Mouse (Mus musculus) mesoderm, embryonic 11.5 days (tissue): ENCODE measurements around the gene Ralgps1.
"Not testable (repeated sequence)": the region's sequence is repeated elsewhere in the genome, so short reads cannot be mapped to it uniquely, and the experiment has no call there.

Source experiments
- DNase-seq: peaks from one replicate; pipeline ENCODE4 v3.0.0-alpha.2; 2012; ENCODE audit warnings: low read depth, low spot score

Gene Ralgps1

DNA sequence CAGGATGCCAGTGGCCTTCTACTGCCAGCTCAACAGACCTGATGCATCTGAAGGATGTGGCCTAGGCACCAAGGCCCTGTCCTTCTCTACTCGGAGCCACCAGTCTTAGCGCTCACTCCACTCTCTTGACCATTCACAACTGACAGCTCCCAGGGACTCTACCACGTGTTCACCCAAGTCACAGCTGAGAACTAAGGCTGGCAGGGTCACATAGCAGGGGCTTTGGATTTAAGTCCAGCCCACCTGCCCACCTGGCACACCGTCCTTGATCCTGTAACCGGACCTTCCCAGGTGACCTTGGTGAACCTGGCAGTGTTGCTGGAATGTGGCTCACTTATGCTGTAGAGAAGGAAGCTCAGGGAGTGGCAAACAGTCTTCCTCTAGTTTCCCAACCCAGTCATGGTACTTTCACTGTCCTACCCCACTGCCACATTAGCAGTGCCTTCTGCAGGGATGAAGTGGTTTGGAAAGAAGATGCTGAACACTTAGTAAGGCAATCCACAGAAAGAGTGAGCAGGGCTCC is 156.0 kb downstream of the Ralgps1 start:
- no peak for DNase-seq

DNA sequence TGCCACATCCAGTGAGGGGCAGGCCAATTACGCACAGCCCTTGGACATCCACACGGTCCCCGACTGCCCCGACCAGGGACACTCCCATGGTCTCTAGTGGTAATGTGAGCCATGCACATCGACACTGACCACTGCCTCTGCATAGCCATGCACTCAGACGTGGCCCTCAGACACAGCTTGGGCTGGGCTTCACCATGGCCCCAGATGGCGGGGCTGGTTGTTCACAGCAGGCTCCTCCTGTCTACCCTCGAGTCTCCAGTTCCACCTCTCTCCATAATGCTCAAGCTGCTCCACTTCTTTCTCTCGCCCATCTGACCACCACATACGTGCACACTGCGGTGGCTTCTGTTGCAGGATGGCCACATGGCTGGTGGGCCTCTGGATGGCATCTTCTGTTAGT is 160.0 kb downstream of the Ralgps1 start:
- not testable (repeated sequence) for DNase-seq

DNA sequence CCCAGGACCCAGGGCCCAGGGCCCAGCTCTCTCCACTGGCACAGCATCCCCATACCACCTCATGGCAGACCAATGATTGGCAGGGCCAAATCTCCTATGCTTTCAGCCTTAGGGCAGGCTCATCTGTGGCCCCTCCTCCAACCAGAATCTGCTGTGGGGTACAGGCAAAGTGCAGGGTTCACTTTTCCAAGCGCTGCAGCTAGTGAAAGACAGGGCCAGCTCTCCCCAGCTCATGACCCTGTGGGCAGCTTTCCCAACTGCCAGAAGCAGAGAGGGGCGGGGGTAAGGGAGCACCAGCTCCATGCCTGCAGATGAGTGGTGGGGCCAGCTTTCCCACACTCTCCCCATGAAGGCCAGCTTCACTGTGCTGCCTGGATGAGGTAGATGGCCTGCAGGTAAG is 160.4 kb downstream of the Ralgps1 start:
- DNase-seq = no peak

DNA sequence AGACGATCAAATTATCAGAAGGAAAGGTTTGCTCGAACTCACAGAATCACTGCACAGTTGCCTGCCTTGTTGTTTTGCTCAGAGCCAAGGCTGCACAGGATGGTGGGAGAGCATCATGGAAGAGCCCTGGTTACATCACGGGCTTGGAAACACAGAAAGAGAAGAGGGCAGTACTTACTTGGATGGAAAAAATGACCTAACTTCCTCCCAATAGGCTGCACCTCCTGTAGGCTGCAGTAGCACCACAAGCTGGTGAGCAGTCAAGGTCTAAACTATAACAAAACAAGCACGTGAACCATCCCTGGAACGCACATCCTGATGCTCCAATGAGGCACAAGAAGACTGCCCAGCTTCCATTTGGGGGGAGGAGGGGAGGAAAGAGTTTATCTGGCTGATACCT is 163.2 kb downstream of the Ralgps1 start:
- no peak for DNase-seq

DNA sequence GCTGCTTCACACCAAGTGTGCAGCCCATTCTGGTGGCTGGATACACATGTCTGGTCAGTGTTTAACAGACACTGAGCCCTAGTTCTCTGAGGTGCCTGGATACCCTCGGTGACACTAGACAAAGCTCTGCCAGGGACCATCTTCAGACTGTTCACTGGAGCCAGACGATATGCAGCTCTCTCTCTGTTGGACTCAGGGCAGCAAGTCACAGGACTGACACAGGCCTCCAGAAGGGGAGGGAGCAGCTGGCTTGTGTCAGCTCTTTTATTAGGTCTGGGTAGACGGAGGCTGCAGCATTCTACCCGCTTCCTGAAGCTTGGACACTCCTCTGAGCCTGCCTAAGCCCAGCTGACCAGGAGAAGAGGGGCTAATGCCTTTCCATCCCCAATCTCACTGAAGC is 164.2 kb downstream of the Ralgps1 start:
- no peak for DNase-seq

DNA sequence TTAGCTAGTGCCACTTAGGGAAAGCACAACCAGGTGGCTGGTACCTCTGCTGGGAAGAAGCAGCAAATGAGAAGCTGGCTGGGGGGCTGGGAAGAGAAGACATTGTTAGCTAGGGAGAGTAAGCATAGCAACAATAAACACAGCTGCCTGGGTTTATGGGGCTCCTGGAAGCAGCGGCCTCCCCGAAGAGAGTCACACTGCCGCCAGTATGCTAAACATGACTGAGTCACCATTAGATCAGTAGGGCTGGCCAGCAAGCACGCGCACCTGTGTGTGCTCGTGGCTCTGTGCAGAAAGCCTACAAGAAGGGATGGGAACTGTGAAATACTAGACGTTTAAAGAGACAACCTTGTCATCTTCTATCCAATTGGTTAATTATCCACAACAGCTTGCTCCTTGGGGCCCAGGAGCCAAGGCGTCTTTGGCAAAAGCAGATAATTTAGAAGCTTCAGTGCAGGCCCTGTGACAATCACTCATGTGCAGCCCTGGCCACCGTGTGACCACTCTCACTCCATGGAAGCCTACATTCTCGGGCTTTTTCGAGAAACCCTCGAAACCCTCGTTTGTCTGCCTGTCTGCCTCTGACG is 165.3 kb downstream of the Ralgps1 start:
- DNase-seq = no peak

DNA sequence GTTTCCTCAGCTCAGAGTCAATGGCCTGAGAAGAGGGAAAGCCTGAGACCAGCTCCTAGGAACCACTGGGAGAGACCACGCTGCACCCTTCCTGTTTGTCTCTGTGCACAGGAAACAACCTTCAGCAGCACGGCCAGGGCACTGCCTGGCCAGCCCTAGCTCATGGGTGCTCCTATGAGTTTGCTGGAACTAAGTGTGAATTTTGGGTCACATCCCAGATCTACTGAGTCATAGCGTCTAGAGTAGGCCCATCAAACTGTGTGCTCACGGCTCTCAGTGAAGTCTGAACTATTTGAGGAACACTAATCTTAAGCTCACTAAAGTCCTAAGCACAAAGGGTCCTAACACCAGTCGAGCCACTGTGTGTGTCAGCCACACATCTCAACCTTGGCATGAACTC is 166.3 kb downstream of the Ralgps1 start:
- no peak for DNase-seq

DNA sequence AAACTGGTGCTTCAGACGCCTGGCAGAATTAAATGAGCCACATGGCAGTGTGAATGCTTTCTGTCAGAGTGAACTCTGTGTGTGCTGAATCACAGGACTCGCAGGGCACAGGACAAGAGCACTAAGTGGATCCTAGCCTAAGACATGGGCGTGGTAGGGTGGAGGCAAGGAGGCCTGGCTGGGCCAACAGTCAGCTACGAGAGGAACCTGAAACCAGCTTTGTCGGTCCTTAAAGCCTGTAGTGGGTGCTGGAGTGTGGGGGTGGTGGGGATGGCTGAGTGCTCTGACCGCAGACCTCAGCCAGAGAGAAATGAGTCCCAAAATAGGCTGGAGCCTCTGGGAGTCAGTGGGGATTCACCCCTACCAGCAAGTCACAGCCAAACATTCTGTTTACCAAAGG is 168.0 kb downstream of the Ralgps1 start:
- no peak for DNase-seq

DNA sequence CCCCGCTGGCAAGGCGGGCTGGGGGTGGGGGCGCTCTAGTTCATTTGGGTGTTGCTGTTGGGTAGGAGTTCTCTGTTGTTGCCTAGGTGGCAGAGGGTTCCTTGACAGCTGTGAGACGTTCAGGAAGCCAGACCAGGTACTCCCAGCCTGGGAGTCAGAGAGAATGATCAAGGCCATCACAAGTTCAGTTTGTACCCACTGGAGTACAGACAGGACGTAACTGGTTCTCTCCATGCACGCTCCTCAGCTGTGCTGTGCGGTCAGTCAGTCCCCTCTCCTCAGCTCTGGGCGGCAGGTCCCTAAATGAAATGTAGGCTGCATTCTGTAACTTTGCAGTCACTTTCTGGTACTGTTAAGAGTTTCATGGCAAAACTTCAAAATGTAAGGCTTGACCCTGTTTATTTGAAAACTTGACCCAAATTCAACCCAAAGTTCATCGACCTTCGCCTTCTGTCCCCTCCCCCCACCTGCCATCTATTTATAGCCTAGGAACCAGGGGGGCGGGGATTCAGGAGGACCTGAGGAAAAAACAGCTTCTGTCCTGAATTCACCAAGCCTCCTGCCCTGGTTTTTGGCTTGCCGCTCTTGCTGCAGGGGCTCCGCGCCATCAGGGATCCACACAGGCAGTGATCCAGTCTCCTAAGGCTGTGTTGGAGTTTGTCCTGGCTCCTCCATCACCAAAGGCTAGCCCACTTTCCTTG is 170.8 kb downstream of the Ralgps1 start:
- DNase-seq = no peak

DNA sequence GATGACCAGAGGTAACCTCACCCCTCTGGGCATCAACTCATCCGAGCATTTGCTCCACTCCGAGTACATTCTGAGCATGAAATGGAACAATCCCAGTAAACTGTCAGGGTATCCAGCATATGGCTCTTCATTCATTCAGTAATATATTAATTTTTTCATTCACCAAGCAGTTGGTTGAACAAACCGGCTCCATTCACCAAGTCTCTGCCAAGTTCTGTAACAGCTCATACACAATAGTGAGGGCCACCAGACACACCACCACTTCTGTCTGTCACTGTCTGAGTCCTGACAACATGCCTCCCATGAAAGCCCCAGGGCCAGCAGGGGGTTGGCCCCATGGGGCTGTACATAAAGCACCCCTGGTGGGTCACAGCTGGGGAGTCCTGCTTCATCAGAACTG is 181.3 kb downstream of the Ralgps1 start:
- DNase-seq = no peak

DNA sequence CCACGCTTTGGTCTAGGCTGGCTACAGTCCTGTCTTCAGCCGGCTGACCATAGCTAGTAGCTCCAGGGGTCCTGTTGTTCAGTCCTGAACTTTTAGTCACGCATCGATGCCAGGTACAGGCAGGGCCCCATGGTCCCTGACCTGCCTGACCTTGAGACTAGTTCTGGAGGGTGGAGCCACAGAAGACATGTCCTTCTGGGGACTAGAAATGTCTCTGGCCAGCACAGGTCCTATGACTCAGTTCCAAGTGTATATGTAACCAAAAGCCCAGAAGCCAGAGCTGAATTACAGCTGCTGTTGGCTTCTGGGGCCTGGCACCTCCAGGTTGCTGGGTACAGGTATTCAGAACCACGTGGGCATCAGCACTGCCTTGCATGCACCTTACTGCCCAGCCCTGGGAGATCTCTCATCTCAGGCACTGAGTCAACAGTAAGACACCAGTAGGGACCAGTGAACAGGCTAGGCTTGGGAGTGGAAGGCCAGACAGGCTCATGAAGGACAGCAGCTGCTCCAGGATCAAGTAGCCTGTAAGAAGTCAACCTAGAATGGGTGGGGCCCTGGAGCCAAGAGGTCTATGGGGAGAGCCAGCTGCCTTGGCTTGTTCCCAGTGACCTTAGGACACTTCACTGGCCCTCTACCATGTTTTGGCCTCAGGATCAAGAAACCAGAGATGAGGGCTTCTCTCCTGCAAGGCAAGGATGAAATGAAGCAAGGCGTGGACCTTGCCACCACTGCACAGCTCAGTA is 182.2 kb downstream of the Ralgps1 start:
- DNase-seq = no peak

DNA sequence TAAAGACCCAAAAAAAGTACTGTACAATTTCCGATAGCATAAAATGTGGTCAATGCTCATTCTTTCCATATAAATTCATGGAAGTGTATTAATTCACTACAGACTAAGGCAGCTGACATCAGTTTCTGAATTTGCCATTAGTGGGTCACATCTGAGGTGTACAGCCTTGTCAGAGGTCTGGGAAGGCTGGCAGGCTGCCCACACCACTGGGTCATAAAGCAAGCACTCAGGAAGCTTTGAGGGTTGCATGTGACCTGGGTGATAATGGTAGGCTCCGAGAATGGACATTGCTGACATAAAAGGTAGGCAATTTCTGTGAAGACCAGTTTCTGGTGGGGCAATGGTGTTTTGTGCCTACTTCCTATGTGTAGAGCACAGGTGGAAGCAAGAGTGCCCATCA is 183.4 kb downstream of the Ralgps1 start:
- DNase-seq = no peak

DNA sequence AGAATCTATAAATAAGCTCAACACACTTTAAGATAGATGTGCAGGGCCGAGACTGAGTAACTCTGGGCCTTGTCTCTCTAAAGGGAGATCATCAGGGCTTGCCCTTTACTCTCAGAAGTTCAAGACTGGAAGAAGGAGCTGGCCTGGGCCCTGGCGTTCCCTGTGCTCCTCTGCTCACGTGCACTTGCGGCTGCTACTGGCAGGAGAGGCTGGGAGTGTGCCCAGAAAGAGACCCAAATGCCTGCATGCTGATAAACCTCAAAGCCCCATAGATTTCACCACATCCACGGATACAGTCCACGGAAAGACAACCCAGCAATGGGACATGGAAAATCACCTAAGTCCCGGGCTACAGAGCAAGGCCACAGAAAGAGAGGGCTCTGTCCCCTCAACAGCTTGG is 184.8 kb downstream of the Ralgps1 start:
- DNase-seq = no peak

DNA sequence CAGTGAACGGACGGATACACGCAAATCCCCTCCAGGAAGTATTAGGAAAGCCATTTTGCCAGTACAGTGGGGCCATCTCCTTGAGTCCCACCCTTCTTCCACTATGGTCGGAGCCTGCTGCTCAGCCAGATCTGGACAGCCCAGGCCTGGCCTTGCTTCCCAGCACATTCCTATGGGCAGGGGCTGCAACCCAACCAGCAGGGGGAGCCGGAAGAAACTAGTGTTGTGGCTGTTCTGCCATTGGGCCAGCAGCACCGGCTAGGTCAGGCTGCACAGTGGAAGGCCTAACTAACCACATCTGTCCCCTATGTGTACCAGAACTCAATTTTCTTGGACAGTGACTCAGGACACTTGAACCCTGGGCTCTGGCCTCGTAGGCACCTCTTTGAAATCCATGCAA is 186.0 kb downstream of the Ralgps1 start:
- DNase-seq = peak; percentile 35

DNA sequence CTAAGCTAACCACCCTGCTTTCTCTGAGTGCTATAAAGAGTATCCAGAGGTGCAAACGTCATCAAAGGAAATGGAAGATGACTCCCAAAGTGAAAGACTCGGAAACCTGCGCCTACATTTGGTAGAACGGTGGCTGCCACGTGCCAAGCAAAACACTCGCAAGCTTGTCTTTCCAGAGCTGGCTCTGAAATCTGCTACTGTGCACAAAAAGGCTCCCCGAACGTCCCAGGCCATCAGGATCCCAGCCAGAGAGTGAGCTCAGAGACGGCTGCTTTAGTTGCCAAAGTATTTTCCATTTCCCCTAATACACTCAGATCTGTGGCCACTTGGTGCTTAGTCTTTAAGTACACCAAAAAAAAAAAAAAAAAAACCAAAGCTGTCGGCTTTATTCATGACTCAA is 186.6 kb downstream of the Ralgps1 start:
- DNase-seq = no peak

DNA sequence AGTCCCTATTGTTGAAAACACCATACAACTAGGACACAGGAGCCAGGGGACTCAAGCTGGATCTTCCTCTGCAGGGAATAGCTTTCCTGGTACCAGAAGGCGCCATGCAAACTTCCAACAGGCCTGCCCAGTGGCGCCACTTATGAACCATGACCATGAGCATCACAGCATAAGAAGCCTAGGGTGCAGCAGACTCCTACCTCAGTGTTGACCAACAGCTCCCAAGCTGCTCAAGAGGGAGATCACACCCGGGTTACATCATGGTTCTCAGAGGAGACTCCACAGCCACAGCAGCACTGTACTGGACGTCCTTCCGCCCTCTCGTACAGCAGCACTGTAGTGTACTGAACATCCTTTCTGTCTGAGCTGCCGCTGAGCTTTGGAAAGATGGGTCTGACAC is 188.0 kb downstream of the Ralgps1 start:
- DNase-seq = no peak

DNA sequence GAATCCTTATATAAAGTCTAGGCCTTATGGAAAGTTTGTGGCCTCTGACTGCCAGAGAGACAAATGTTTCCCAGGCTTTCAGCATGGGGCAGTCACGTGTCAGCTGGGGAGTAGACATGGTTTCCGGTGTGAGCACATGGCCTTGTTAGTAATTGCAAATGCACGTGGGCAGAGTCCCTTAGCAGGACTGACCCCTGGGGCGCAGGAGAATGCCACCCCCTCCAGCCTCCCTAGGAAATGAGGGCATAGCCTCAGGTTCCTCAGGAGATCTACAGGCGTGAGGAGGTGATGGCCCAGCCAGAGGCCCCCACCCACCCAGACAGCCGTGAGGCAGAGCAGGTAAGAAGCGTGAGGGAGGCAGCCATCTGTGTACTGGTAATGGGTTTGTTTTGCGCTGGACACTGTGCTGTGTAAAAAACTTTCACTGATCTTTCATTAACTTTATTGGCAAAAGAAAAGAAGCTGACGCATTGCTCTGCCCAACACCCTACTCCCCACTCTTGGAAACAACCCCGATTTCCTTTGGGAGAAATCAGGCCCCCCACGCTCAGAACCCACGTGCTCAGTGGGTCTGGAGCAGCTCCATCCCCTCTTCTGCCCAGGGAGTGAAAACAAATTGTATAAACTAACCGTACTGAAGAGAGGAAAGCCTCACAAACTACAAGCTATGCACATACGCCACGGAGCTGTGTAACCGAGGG is 191.2 kb downstream of the Ralgps1 start:
- DNase-seq = no peak

DNA sequence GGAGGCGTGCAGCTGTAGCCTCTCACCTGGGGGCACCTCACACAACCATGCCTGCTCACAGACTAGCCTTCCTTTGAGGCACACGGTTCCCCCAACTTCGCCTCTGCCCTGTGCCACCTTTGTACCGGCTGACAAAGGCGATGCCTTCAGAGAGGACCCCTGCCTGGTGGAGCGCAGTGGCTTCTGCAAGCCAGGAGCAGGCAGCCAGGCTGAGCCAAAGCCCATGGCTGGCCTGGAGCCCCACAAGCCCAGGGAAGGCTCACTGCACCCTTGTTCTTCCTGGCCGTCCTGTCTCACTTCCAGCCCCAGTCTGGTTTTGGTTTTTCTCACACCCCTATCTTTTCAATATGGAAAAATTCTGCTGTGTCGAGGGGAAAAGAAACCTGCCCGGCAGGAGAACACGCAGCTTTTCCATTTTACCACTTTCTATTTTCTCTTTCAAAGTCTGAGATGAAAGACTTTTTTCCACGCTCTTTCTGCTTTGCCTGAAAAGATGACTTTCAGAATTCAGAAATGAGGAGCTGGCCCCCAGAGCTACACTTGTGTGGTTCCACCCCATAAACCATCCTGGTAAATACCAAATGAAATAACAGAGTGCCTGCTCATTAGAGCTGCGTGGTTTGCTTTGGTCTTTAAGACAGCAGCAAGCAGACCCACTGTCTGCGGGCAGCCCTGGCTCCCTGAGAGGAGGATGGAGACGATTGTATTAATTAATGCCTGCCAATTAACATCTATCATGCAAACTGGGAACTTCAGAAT is 191.9 kb downstream of the Ralgps1 start:
- DNase-seq = no peak

DNA sequence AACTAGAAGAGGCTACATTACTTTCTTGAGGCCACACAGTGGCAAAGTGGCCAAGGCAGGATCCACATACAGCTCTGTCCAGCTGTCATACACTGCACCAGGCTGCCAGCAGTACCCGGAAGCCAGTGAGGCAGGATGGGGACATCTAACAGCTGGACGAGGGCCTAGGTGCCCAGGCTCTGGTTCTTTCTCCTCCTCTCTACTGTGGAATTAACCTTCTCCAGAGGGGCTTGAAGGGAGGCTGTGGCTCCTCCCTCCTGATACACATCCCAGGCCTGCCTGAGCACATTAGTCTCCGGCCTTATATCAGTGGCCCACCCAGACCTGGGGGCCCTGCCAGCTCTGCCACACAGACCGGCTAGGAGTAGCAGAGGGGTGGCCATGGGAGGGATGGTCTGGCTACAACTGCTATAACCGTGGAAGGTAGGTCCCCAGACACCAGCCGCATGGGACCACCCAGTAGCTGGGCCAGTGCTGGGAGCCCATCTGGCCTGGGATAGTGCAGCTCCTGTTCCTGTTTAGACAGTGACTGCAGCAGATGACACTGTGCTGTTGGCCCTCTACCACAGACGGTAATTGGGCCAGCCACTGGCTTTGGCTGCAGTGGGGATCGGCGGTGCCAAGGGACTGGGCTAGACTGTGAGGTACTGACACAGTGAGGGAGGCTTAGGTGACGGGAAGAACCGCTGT is 192.9 kb downstream of the Ralgps1 start:
- DNase-seq = no peak

DNA sequence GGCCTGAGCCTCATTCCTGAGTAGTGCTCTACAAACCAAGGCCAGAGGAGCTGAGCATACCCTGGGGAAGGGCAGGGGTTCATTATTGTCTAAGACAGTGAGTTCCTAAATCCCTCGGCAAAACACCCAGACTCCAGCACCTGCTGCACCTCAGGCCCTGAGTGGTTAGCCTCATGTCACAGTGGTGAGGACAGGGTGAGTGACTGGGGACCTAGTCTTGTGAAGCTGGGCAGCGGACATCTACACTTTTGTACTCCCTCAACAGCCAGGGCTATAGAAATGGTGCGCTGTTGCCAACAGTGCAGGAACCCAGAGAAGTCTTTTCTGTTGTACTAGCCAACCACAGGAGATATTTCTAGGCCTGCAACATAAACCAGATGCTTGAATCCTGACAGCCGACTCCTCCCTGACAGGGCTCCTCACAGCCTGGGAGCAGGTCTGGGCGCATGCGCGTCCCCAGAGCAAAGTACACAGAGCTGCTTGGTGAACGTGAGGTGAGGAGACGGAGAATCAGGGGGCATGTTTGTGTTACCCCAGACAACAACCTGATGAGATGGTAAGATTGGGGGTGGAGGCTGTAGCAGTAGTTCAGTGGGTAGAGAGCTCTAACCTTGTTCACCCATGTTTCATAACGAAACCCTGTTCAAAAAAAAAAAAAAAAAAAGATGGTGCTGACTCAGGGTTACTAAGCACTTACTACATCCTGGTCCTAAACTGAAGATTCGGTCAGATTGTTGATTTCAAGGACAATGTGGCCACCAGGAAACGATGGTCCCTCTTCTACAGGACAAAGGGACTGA is 193.6 kb downstream of the Ralgps1 start:
- DNase-seq = peak; percentile 33
